Mouse (Mus musculus): ENCODE data around the gene Arntl2. TPM values are rescaled to one million over a fixed set of nuclear protein-coding genes. Genes with fewer than 3 reads are reported as not detected.

Gene Arntl2
- total and polyA plus RNA-seq, 2 experiments from 2014 or later: 3.1 to 3.2 TPM

GRCm38 (mm10) chr6:146781566-146781965 lies 14.3 kb upstream of the Arntl2 start:
- no peak overlapping the region for H3K4me2 ChIP-seq (ENCODE audit: low read depth, low read length)
- no peak overlapping the region for H3K27ac ChIP-seq (ENCODE audit: low read depth)
- 88% methylated on average over 3 of the region's 3 CpGs for WGBS
- DNase-seq (ENCODE audit: low spot score) (no peak), ATAC-seq (ENCODE audit: insufficient read depth, low read depth) (no peak)
- no peaks in the 10 kb centered on the region for H3K27me3 ChIP-seq (ENCODE audit: control insufficient read depth, insufficient read depth, low read length)
- H3K4me1 ChIP-seq (ENCODE audit: control insufficient read depth, insufficient read depth): peaks cover 9% of the 10 kb centered on the region
- peaks cover 8% of the 10 kb centered on the region; the same call in 1 of the 2 replicates for H3K9me3 ChIP-seq (replicated peaks; ENCODE audit: control insufficient read depth, low read length)
- H3K4me3 ChIP-seq (ENCODE audit: low read depth, low read length): no peak overlapping the region
- H3K9ac ChIP-seq (replicated peaks; ENCODE audit: low read depth, low read length): no peak overlapping the region
- H3K36me3 ChIP-seq (replicated peaks; ENCODE audit: control insufficient read depth, insufficient read depth, low read length): no peaks in the 10 kb centered on the region; the same call in 1 of the 2 replicates
- TF ChIP-seq CTCF (IDR thresholded peaks at IDR 0.05; ENCODE audit: low read depth): no peak
- TF ChIP-seq EP300 (IDR thresholded peaks at IDR 0.05; ENCODE audit: low read depth): no peak

GRCm38 (mm10) chr6:146793527-146793926 lies 2.3 kb upstream of the Arntl2 start:
- WGBS: 55% methylated on average over 3 of the region's 3 CpGs
- no peaks in the 10 kb centered on the region for H3K36me3 ChIP-seq (replicated peaks; ENCODE audit: control insufficient read depth, insufficient read depth, low read length)
- H3K9me3 ChIP-seq (replicated peaks; ENCODE audit: control insufficient read depth, low read length): no peaks in the 10 kb centered on the region
- TF ChIP-seq EP300 (IDR thresholded peaks at IDR 0.05; ENCODE audit: low read depth) (no peak), CTCF (IDR thresholded peaks at IDR 0.05; ENCODE audit: low read depth) (no peak)
- DNase-seq (ENCODE audit: low spot score): peak; percentile 36
- peaks cover 5% of the 10 kb centered on the region; the same call in 1 of the 2 replicates for H3K4me1 ChIP-seq (ENCODE audit: control insufficient read depth, insufficient read depth)
- no peak overlapping the region for H3K9ac ChIP-seq (replicated peaks; ENCODE audit: low read depth, low read length)
- no peaks in the 10 kb centered on the region for H3K27me3 ChIP-seq (ENCODE audit: control insufficient read depth, insufficient read depth, low read length)
- no peak for ATAC-seq (ENCODE audit: insufficient read depth, low read depth)
- H3K4me2 ChIP-seq (ENCODE audit: low read depth, low read length): no peak overlapping the region
- no peak overlapping the region for H3K27ac ChIP-seq (ENCODE audit: low read depth)
- H3K4me3 ChIP-seq (ENCODE audit: low read depth, low read length): no peak overlapping the region

- Histone ChIP-seq H3K4me3 (ENCODE audit: low read depth, low read length) (peak overlapping the region; percentile 54), H3K36me3 (replicated peaks; ENCODE audit: control insufficient read depth, insufficient read depth, low read length) (no peaks in the 10 kb centered on the region), H3K4me1 (ENCODE audit: control insufficient read depth, insufficient read depth) (peaks cover 5% of the 10 kb centered on the region; the same call in 1 of the 2 replicates), H3K9ac (replicated peaks; ENCODE audit: low read depth, low read length) (peak overlapping the region; percentile 57), H3K27me3 (ENCODE audit: control insufficient read depth, insufficient read depth, low read length) (no peaks in the 10 kb centered on the region), H3K4me2 (ENCODE audit: low read depth, low read length) (peak overlapping the region; percentile 80), H3K9me3 (replicated peaks; ENCODE audit: control insufficient read depth, low read length) (no peaks in the 10 kb centered on the region), H3K27ac (ENCODE audit: low read depth) (no peak overlapping the region)
- ATAC-seq (ENCODE audit: insufficient read depth, low read depth) (peak; percentile 7), DNase-seq (ENCODE audit: low spot score) (no peak)
- TF ChIP-seq CTCF (IDR thresholded peaks at IDR 0.05; ENCODE audit: low read depth) (no peak), EP300 (IDR thresholded peaks at IDR 0.05; ENCODE audit: low read depth) (no peak)
- WGBS: 6% methylated on average over 22 of the region's 22 CpGs
Measured at GRCm38 (mm10) chr6:146795166-146795923, 510 bp upstream of the Arntl2 start.

GRCm38 (mm10) chr6:146797446-146797845 lies 1.6 kb downstream of the Arntl2 start:
- Histone ChIP-seq H3K4me2 (ENCODE audit: low read depth, low read length) (no peak overlapping the region), H3K27me3 (ENCODE audit: control insufficient read depth, insufficient read depth, low read length) (no peaks in the 10 kb centered on the region), H3K36me3 (replicated peaks; ENCODE audit: control insufficient read depth, insufficient read depth, low read length) (no peaks in the 10 kb centered on the region), H3K27ac (ENCODE audit: low read depth) (no peak overlapping the region), H3K4me1 (ENCODE audit: control insufficient read depth, insufficient read depth) (peaks cover 5% of the 10 kb centered on the region; the same call in 1 of the 2 replicates), H3K9me3 (replicated peaks; ENCODE audit: control insufficient read depth, low read length) (no peaks in the 10 kb centered on the region), H3K9ac (replicated peaks; ENCODE audit: low read depth, low read length) (no peak overlapping the region), H3K4me3 (ENCODE audit: low read depth, low read length) (no peak overlapping the region)
- ATAC-seq (ENCODE audit: insufficient read depth, low read depth) (no peak), DNase-seq (ENCODE audit: low spot score) (no peak)
- TF ChIP-seq CTCF (IDR thresholded peaks at IDR 0.05; ENCODE audit: low read depth): no peak
- no peak for TF ChIP-seq EP300 (IDR thresholded peaks at IDR 0.05; ENCODE audit: low read depth)
- WGBS: 61% methylated on average over 5 of the region's 5 CpGs

- H3K4me3 ChIP-seq (ENCODE audit: low read depth, low read length): no peak overlapping the region
- no peaks in the 10 kb centered on the region for H3K27me3 ChIP-seq (ENCODE audit: control insufficient read depth, insufficient read depth, low read length)
- WGBS: 80% methylated on average over 6 of the region's 6 CpGs
- H3K9me3 ChIP-seq (replicated peaks; ENCODE audit: control insufficient read depth, low read length): no peaks in the 10 kb centered on the region
- DNase-seq (ENCODE audit: low spot score) (no peak), ATAC-seq (ENCODE audit: insufficient read depth, low read depth) (no peak)
- no peak for TF ChIP-seq EP300 (IDR thresholded peaks at IDR 0.05; ENCODE audit: low read depth)
- TF ChIP-seq CTCF (IDR thresholded peaks at IDR 0.05; ENCODE audit: low read depth): no peak
- H3K4me1 ChIP-seq (ENCODE audit: control insufficient read depth, insufficient read depth): no peaks in the 10 kb centered on the region
- no peak overlapping the region for H3K27ac ChIP-seq (ENCODE audit: low read depth)
- H3K9ac ChIP-seq (replicated peaks; ENCODE audit: low read depth, low read length): no peak overlapping the region
- no peak overlapping the region for H3K4me2 ChIP-seq (ENCODE audit: low read depth, low read length)
- peaks cover 20% of the 10 kb centered on the region; the same call in 1 of the 2 replicates for H3K36me3 ChIP-seq (replicated peaks; ENCODE audit: control insufficient read depth, insufficient read depth, low read length)
Measured at GRCm38 (mm10) chr6:146809991-146810390, 14.1 kb downstream of the Arntl2 start.
